Mouse (Mus musculus) left cerebral cortex, adult 18-20 months (tissue): Measurements from ENCODE around the gene Dtl. TPM values are rescaled to one million over a fixed set of nuclear protein-coding genes. Genes with fewer than 3 reads are reported as not detected.

Experiments used
- DNase-seq, 2 experiments: peaks; one replicate each; pipeline ENCODE4 v3.0.0; 2021 to 2022; ENCODE audit warnings: low spot score in 2 of 2, mixed read lengths in 1 of 2
- total RNA-seq, 2 experiments: library from RNA; stranded (reverse); gene quantifications; 2 replicates each; pipeline ENCODE4 v1.2.3; 2021

Gene Dtl
- total RNA-seq, 2 experiments from 2014 or later: 8.3 to 8.8 TPM

- DNase-seq: no peak
These were observed 6.3 kb upstream of the Dtl start for GRCm38 (mm10) chr1:191581641-191582040.

- DNase-seq: no peak
These were observed 4.2 kb upstream of the Dtl start for GRCm38 (mm10) chr1:191579524-191579923.

GRCm38 (mm10) chr1:191574871-191575457 lies 380 bp downstream of the Dtl start:
- DNase-seq: peak; percentile 11 to 15

GRCm38 (mm10) chr1:191573906-191574639 lies 1.3 kb downstream of the Dtl start:
- no peak for DNase-seq

GRCm38 (mm10) chr1:191570415-191570814 lies 4.9 kb downstream of the Dtl start:
- no peak for DNase-seq

- no peak for DNase-seq
These were observed 5.7 kb downstream of the Dtl start for GRCm38 (mm10) chr1:191569625-191570024.

- DNase-seq: no peak
These were observed 7.5 kb downstream of the Dtl start for GRCm38 (mm10) chr1:191567859-191568258.

GRCm38 (mm10) chr1:191562823-191563365 lies 12.4 kb downstream of the Dtl start:
- peak in 1 of 2 experiments; percentile 50 for DNase-seq

- peak; percentile 21 for DNase-seq
These were observed 15.6 kb downstream of the Dtl start for GRCm38 (mm10) chr1:191559779-191560178.

GRCm38 (mm10) chr1:191557109-191557508 lies 18.2 kb downstream of the Dtl start:
- no peak for DNase-seq

- no peak for DNase-seq
These were observed 24.6 kb downstream of the Dtl start for GRCm38 (mm10) chr1:191550786-191551185.

GRCm38 (mm10) chr1:191543747-191544146 lies 31.6 kb downstream of the Dtl start:
- DNase-seq: no peak

GRCm38 (mm10) chr1:191541619-191542018 lies 33.7 kb downstream of the Dtl start:
- no peak for DNase-seq

- DNase-seq: peak; percentile 58 to 69
These were observed 34.3 kb downstream of the Dtl start for GRCm38 (mm10) chr1:191541014-191541413.

GRCm38 (mm10) chr1:191540300-191540699 lies 35.0 kb downstream of the Dtl start:
- DNase-seq: no peak

GRCm38 (mm10) chr1:191534896-191535295 lies 40.4 kb downstream of the Dtl start:
- no peak for DNase-seq

- no peak for DNase-seq
These were observed 44.3 kb downstream of the Dtl start for GRCm38 (mm10) chr1:191531023-191531422.

- no peak for DNase-seq
These were observed 45.9 kb downstream of the Dtl start for GRCm38 (mm10) chr1:191529406-191529805.

- no peak for DNase-seq
These were observed 47.3 kb downstream of the Dtl start for GRCm38 (mm10) chr1:191527921-191528612.

- peak; percentile 43 to 53 for DNase-seq
These were observed 48.3 kb downstream of the Dtl start for GRCm38 (mm10) chr1:191527089-191527488.

GRCm38 (mm10) chr1:191521395-191521794 lies 53.9 kb downstream of the Dtl start:
- DNase-seq: no peak

GRCm38 (mm10) chr1:191520669-191521068 lies 54.7 kb downstream of the Dtl start:
- DNase-seq: no peak
